In the genomic region with DNA sequence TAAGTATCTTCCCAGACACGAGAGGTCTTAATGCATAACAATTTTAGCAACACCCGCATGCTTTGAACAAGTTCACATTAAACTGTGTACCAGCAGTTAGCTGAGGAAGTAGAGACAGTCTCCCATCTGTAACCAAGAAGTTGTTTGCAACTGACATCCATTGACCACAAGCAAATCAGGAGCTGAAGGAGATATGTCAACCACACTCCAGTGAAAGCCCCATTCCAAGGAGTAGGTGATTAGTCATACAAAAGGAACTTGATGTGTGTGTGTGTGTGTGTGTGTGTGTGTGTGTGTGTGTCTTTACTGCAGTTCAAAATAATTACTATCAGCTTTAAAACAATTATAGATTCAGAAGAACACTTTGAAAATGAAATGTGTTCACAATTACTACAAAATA, we compare ENCODE assay signal across 19 mouse cellular contexts.
"Had no signal": no experiment of that assay in that cellular context is flagged by ENCODE, and none has a peak within 500 bp of the region (broad histone marks: within the 10 kb centered on the region; RNA-seq: fewer than 3 reads in every experiment).

No protein-coding gene starts in this region.

- H3K27ac ChIP-seq: midbrain, embryonic 10.5 days; midbrain, embryonic 12.5 days; neural tube, embryonic 13.5 days; neural tube, embryonic 15.5 days had no signal

- H3K4me1 ChIP-seq: midbrain, embryonic 10.5 days; midbrain, embryonic 12.5 days; neural tube, embryonic 13.5 days; neural tube, embryonic 15.5 days had no signal

- H3K27me3 ChIP-seq: midbrain, embryonic 12.5 days; neural tube, embryonic 13.5 days; neural tube, embryonic 15.5 days had no signal

- H3K4me3 ChIP-seq: midbrain, embryonic 10.5 days; midbrain, embryonic 12.5 days; myocyte; neural tube, embryonic 13.5 days; neural tube, embryonic 15.5 days had no signal

- ATAC-seq: midbrain, embryonic 16.5 days had no signal

- DNase-seq: lung, adult 18-20 months; lung, embryonic 14.5 days; lung, postnatal 10 days; lung, postnatal 4 days; midbrain, embryonic 14.5 days; retina, postnatal 1 day; right cerebral cortex, adult 18-20 months; right cerebral cortex, postnatal 25 days; right cerebral cortex, postnatal 4 days; spleen, adult 18-20 months; thymus, adult 2 months; thymus, postnatal 25 days; thymus, postnatal 4 days had no signal

- H3K9ac ChIP-seq: lung, embryonic 14.5 days; midbrain, embryonic 12.5 days; neural tube, embryonic 13.5 days; neural tube, embryonic 15.5 days had no signal

- H3K9me3 ChIP-seq: midbrain, embryonic 10.5 days; midbrain, embryonic 12.5 days; neural tube, embryonic 13.5 days; neural tube, embryonic 15.5 days had no signal

- H3K4me2 ChIP-seq: lung, embryonic 14.5 days; midbrain, embryonic 12.5 days; neural tube, embryonic 13.5 days; neural tube, embryonic 15.5 days had no signal

- H3K36me3 ChIP-seq: midbrain, embryonic 10.5 days; midbrain, embryonic 12.5 days; neural tube, embryonic 13.5 days; neural tube, embryonic 15.5 days had no signal
